Mouse (Mus musculus) heart, postnatal 36 days (tissue): ENCODE data around the gene Nemf. TPM values are rescaled to one million over a fixed set of nuclear protein-coding genes. Genes with fewer than 3 reads are reported as not detected.

Source experiments
- DNase-seq, 2 experiments: peaks; one replicate each; pipeline ENCODE4 v3.0.0; 2021 to 2022
- intact Hi-C: fragments of 180-260 bp; cut with DNase I; formaldehyde crosslinking; loops from one replicate; pipeline ENCODE4 v1.15.1; 2025
- microRNA-seq, 2 experiments: library from miRNA; unstranded; fragments of <30 nt; microRNA quantifications; one replicate each; pipeline ENCODE4 v1.2.0; 2021; ENCODE audit warnings: borderline number of aligned reads in 2 of 2
- total RNA-seq, 2 experiments: library from RNA; stranded (reverse); gene quantifications; 2 replicates each; pipeline ENCODE4 v1.2.3; 2021

The Nemf gene
- total RNA-seq, 2 experiments from 2014 or later, result 22.3 to 24.1 TPM

DNA sequence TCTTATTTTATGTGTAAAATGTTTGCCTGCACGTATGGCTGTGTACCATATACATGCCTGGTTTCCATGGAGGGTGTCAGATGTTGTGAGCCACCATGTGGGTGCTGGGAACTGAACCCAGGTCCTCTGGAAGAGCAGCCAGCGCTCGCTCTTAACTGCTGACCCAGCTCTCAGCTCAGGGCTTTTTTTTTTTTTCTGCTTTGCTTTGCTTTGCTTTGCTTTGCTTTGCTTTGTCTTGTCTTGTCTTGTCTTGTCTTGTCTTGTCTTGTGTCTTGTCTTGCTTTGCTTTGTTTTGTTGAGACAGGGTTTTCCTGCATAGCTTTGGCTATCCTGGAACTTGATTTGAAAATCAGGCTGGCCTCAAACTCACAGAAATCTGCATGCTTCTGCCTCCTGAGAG, 76.0 kb downstream of the Nemf start:
- intact Hi-C loops, result no loop called here
- no peak for DNase-seq

DNA sequence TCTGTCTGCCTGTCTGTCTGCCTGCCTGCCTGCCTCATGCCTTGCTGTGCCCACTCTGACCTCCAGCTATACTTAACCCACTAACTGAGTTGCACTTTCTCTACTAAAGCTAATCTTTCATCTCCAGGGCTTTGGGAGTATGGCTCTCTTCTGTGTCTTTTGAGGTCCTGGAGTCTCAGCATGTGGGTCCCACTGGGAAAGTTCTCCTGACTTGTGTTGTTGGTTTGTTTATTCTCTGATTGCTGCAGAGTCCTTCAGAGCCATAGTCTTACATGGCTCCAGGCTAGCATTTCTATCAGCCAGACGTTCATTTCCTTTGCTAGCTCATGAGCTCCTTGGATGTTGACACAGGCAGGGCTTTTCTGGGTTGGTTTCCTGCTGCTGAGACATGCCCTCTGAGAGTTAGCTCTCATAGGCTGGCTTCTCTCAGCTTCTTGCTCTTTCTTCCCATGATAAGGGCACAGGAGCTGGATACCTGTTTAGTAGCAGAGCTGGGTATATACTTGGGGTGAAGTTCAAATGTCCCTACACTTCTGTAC, 77.0 kb downstream of the Nemf start:
- DNase-seq, result no peak
- intact Hi-C loops, result no loop called here

DNA sequence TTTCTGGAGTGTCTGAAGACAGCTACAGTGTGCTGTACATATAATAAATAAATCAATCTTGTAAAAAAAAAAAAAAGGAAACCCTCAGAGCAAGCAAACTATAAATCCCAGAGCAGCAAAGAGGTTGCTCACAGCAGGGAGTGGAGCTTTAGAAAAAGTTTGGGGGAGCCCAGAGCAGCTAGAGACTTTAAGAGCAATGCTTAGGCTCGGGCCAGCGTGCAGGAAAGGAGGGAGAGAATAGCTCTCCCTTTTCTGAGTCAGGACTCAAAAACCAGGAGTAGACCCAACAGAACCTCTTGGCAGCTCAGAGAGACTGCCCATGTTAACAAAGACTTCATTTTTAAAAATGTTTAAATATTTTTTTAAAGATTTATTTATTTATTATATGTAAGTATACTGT, 88.0 kb downstream of the Nemf start:
- intact Hi-C loops, result no loop called here
- no peak for DNase-seq

DNA sequence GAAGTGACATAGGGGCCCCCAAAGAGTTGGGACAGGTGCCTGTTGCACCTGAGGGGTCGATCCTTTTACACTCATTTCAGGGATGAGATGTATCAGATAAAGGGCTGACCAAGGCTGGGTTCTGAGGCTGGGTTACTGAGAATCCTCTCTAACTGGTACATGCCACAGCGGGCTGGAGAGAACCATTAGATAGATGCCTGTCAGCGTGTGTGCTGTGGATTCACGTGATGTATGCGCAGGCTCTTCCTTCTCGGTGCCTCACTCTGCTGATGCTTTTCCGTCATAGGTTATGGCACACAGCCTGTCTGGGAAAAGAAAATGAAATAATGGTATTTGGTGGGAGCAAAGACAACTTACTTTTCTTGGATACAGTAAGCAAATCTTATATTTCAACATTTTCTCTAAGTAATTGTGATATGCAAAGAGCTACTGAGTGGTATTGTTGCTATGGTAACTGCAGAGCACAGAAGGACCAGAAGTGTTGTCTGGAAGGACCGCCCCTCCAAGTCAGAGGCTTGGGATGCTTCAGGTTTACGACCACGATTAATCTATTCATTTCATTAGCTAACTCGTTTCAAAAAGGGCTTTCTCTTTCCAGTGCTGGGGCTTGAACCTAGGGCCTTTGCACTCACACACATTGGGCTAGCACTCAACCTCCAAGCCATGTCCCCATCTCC, 88.9 kb downstream of the Nemf start:
- intact Hi-C loops, result no loop called here
- no peak for DNase-seq

DNA sequence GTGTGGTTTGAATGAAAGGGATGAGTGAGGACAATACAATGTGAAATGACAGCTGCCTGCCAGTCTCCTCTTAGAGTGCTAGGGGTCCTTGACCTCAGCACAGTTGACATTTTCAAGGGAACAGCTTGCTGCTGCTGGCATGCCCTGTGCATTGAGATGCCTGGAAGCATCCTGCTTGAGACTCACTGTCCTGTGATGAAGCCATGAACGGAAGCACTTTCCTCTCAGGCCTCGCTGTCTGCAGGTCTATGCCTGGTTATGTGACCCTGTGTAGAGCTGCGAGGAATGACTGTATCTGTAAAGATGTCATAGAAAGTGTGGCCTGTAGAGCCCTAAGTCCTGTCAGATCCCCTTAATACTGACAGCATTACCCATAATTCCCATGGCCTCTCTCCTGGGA, 91.9 kb downstream of the Nemf start:
- no peak for DNase-seq
- intact Hi-C loops, result no loop called here

DNA sequence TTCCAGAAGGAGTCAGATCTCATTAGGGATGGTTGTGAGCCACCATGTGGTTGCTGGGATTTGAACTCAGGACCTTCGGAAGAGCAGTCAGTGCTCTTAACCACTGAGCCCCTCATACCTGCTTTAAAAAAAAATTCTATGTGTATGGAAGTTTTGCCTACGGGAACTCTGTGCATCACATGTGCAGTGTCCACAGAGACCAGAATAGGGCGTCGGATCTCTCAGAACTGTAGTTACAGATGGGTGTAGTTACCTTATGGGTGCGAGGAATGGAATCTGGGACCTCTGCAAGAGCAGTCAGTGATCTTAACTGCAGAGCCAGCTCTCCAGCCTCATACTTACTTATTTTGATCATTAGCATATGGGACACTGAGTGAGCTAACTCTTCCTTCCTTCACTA, 94.7 kb downstream of the Nemf start:
- no peak for DNase-seq
- intact Hi-C loops, result no loop called here

Small RNA genes lying within 50 kb of the gene (microRNA-seq; reads per million reads assigned to microRNA genes)
- 0 reads per million in 2 experiments for gene Gm47299
- 0 reads per million in 2 experiments for gene Gm47305

Other genes with a start within 250 kb of the Nemf start
- gene Rps29, start 198.0 kb downstream of the Nemf start, total RNA-seq, result 1,000 to 10,000 TPM; 1,412 to 1,495 TPM
- gene Lrr1, start 188.4 kb downstream of the Nemf start, total RNA-seq, result not detected
- gene Rpl36al, start 173.1 kb downstream of the Nemf start, total RNA-seq, result 100 to 1,000 TPM; 206 to 211 TPM
- gene Mgat2, start 173.0 kb downstream of the Nemf start, total RNA-seq, result 10 to 100 TPM; 18.8 to 20.6 TPM
- gene Gm49383, start 160.1 kb downstream of the Nemf start, total RNA-seq, result 1 to 10 TPM; 2.6 to 3.6 TPM
- under 1 TPM; 0.41 to 0.83 TPM for gene Dnaaf2, start 158.7 kb downstream of the Nemf start, total RNA-seq
- 1 to 10 TPM; 2.5 to 2.8 TPM for gene Gm49384, start 152.9 kb downstream of the Nemf start, total RNA-seq
- gene Pole2, start 129.0 kb downstream of the Nemf start, total RNA-seq, result under 1 TPM; 0.64 to 0.98 TPM
- gene Klhdc1, start 116.0 kb downstream of the Nemf start, total RNA-seq, result 10 to 100 TPM; 35.7 to 37.2 TPM
- 100 to 1,000 TPM; 105 to 110 TPM for gene Klhdc2, start 60.5 kb downstream of the Nemf start, total RNA-seq
- gene Arf6, start 15.0 kb upstream of the Nemf start, total RNA-seq, result 10 to 100 TPM; 37.2 to 39.8 TPM
- not detected for gene Gm9887, start 15.3 kb upstream of the Nemf start, total RNA-seq
- gene Vcpkmt, start 225.9 kb upstream of the Nemf start, total RNA-seq, result 1 to 10 TPM; 2.7 to 4.9 TPM